Mouse (Mus musculus): ENCODE data around the gene Wdsub1.

The Wdsub1 gene

DNA sequence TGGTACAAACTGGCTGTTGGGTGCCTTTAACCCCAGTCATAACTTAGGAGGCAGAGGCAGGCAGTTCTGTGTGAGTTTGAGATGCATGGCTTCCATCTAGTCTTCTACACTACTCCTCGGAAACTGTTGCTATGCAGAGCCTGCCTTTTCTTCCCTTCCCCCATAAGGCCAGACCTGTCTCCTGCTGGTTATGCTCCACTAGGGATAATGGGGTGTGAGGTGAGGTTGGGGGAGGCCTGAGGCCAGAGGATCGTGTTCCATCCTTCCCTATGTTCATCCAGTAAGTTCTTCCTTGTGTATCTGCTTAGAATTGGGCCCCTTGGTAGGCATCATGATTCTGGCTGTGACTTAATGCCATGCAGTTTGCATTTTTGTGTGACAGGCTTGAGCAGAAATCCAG lies 76.8 kb downstream of the Wdsub1 start:
- DNase-seq (ENCODE audit: low spot score in 2 of 2) = no peak

GRCm38 (mm10) chr2:59802722-59803387 lies 79.5 kb downstream of the Wdsub1 start:
- DNase-seq (ENCODE audit: low spot score in 2 of 2) = no peak
